Mouse (Mus musculus): ENCODE measurements around the gene Tbc1d12.

Gene Tbc1d12

DNA sequence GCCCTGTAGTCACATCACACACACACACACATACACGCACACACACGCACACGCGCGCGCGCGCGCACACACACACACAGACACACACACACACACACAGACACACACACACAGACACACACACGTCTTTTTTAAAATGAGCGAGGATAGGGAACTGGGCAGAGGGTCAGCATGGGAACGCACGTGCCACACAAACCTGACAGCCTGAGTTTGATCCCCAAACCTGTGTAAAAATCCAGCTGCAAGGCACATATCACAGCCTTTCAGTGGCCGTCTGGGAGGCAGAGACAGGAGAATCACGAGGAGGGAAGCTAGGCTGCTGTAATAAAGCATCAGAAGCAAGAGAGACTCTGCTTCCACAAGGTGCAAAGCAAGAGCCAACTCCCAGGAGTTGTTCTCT lies 78.5 kb downstream of the Tbc1d12 start:
- no peak for DNase-seq (ENCODE audit: low spot score in 2 of 2)

- DNase-seq (ENCODE audit: low spot score in 2 of 2), result no peak
Observed at GRCm38 (mm10) chr19:38915677-38916076, 79.3 kb downstream of the Tbc1d12 start.

DNA sequence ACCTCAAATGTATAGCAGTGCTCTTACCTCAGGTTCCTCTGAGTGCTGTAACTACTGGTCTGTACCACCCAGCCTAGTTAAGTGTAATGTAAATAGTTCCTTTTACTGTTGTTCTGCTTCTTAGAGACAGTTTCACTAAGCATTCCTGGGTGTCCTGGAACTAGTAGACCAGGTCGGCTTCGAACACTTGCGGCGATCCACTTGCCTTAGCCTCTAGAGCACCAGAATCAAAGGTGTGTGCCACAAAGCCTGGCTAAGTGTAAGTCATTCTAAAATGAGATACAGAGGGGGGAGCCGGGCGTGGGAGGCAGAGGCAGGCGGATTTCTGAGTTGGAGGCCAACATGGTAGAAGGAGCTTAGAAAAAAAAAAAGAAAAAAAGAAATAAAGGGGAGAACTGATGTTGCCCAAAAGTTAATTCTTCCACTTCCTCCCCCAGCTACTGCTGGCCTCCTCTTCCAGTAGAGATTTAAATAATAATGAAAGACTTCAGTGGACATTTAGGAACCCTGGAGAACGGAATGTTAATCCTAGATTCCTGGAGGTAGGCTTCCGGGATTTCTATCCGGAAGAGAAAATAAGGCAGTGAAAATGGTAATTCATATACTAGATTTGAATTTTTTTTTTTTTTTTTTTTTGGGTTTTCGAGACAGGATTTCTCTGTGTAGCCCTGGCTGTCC lies 92.2 kb downstream of the Tbc1d12 start:
- DNase-seq (ENCODE audit: low spot score in 2 of 2), result no peak

- no peak for DNase-seq (ENCODE audit: low spot score in 2 of 2)
Observed at GRCm38 (mm10) chr19:38929471-38930251, 93.3 kb downstream of the Tbc1d12 start.

- no peak for DNase-seq (ENCODE audit: low spot score in 2 of 2)
Observed at GRCm38 (mm10) chr19:38930252-38930787, 93.9 kb downstream of the Tbc1d12 start.

GRCm38 (mm10) chr19:38930788-38931565 lies 94.6 kb downstream of the Tbc1d12 start, which contains the start of gene Hells:
Hells (plus strand) TSS chr19:38930915.
- peak; percentile 76 to 85 for DNase-seq (ENCODE audit: low spot score in 2 of 2)

- no peak for DNase-seq (ENCODE audit: low spot score in 2 of 2)
Observed at GRCm38 (mm10) chr19:38931566-38931890, 95.1 kb downstream of the Tbc1d12 start.

DNA sequence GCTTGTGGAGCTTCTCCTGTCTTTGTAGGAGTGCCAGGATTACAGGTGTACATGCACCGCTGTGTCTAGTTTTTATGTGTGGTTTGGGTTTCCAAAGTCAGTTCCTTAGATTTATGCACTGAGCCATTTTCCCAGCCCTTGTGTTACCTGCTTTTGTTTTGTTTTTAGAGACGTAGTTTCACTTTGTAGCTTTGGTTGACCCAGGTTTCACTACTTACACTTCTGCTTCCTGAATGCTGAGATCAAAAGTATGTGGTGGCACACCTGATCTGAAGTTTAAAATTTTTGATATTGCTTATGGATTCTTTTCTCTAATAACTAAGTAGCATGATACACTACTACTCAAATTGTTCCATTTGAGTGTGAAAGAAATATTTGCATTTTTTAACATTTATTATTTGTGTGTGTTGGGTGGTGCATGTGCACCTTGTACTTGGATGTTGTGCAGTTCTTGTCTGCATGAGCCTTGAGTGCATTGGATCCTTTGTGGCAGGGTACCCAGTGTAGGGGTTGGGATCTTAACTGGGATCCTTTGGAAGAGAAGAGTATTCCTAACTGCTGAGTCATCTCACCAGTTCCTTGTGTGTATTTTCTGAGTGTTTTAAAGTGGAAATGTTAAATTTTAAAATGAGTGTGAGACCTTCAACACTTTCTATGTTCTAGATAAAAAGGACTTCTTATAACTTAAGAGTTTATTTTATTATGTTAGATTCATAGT lies 108.4 kb downstream of the Tbc1d12 start:
- DNase-seq (ENCODE audit: low spot score in 2 of 2), result no peak
